29 mouse cellular contexts compared by ENCODE assay signal in genomic region chr13:41897481-41898317, GRCm38 (mm10). TPM values are rescaled to one million over a fixed set of nuclear protein-coding genes. Genes with fewer than 3 reads are reported as not detected.
DNase-seq lines count a peak whose midpoint lies in the region; ATAC-seq lines count a peak whose summit lies in the region.
"Had no signal": no experiment of that assay in that cellular context is flagged by ENCODE, and none has a peak within 500 bp of the region (broad histone marks: within the 10 kb centered on the region; RNA-seq: fewer than 3 reads in every experiment).

No protein-coding gene starts in this region.

- ATAC-seq in monocyte, adult 5-6 weeks (replicated peaks; ENCODE audit: insufficient number of reproducible peaks, low FRiP score, low TSS enrichment, poor library complexity, severe bottlenecking) = 0 out of 2 replicates have a peak, but pooled peaks have one; percentile 13
- ATAC-seq: activated CD4-positive, CD25-positive, alpha-beta regulatory T cell, adult 4 months; forebrain, embryonic 14.5 days; forebrain, embryonic 16.5 days; Patski had no signal

- H3K27me3 ChIP-seq in heart, embryonic 10.5 days (ENCODE audit: insufficient read depth, poor library complexity, severe bottlenecking) = no peaks in the 10 kb centered on the region
- no peaks in the 10 kb centered on the region for H3K27me3 ChIP-seq in splenic B cell, adult 2 months (ENCODE audit: control insufficient read depth, insufficient read depth, low read length, poor library complexity, severe bottlenecking)
- H3K27me3 ChIP-seq: embryonic facial prominence, embryonic 13.5 days; embryonic facial prominence, embryonic 15.5 days; forebrain, embryonic 12.5 days had no signal

- no peaks in the 10 kb centered on the region for H3K9me3 ChIP-seq in heart, embryonic 10.5 days
- H3K9me3 ChIP-seq: embryonic facial prominence, embryonic 13.5 days; embryonic facial prominence, embryonic 15.5 days; forebrain, embryonic 10.5 days; forebrain, embryonic 12.5 days; G1E had no signal

- peak; percentile 45 for DNase-seq in heart, adult 11 months
- DNase-seq in heart, embryonic 10.5 days (ENCODE audit: low spot score) = no peak
- peak; percentile 23 to 33 for DNase-seq in B cell, adult 2 months
- peak; percentile 72 for DNase-seq in splenic B cell, adult 2 months (ENCODE audit: low read depth, low spot score)
- DNase-seq in gastrocnemius, adult 18-20 months (ENCODE audit: low spot score) = no peak
- DNase-seq in kidney, postnatal 4 days = no peak
- DNase-seq in lung, postnatal 25 days (ENCODE audit: low spot score) = no peak
- DNase-seq: adrenal gland, adult 8-10 months; adrenal gland, postnatal 14 days; cerebellum, adult 11 months; cerebellum, adult 18-20 months; cerebellum, adult 8-10 months; cerebellum, adult 9-11 months; cerebellum, postnatal 14 days; cerebellum, postnatal 36 days; embryo, embryonic 11 days had no signal

- H3K4me3 ChIP-seq in heart, embryonic 10.5 days = no peak overlapping the region
- H3K4me3 ChIP-seq: embryonic facial prominence, embryonic 13.5 days; embryonic facial prominence, embryonic 15.5 days; erythroblast, embryonic 14.5 days; forebrain, embryonic 10.5 days; forebrain, embryonic 12.5 days had no signal

- no peaks in the 10 kb centered on the region for H3K36me3 ChIP-seq in heart, embryonic 10.5 days
- no peaks in the 10 kb centered on the region for H3K36me3 ChIP-seq in splenic B cell, adult 2 months (ENCODE audit: control insufficient read depth, insufficient read depth, low read length, poor library complexity, severe bottlenecking)
- H3K36me3 ChIP-seq: embryonic facial prominence, embryonic 13.5 days; embryonic facial prominence, embryonic 15.5 days; forebrain, embryonic 10.5 days; forebrain, embryonic 12.5 days; G1E had no signal

- H3K4me1 ChIP-seq in heart, embryonic 10.5 days = no peaks in the 10 kb centered on the region
- H3K4me1 ChIP-seq: embryonic facial prominence, embryonic 13.5 days; embryonic facial prominence, embryonic 15.5 days; forebrain, embryonic 10.5 days; forebrain, embryonic 12.5 days had no signal

- no peak overlapping the region for H3K27ac ChIP-seq in heart, embryonic 10.5 days
- H3K27ac ChIP-seq: embryonic facial prominence, embryonic 13.5 days; embryonic facial prominence, embryonic 15.5 days; forebrain, embryonic 10.5 days; forebrain, embryonic 12.5 days had no signal

- WGBS in heart, embryonic 10.5 days = 80% methylated on average over 8 of the region's 8 CpGs

RNA-seq across cellular contexts. Expression of gene Adtrp, which starts 50.2 kb away (rescaled TPM):
- polyA plus RNA-seq in heart, embryonic 10.5 days (2016; fragmentation: Nextera tagmentation; extraction: Ambion mirVana) = 0.17 and 0.60 TPM in 2 replicates
- total RNA-seq in monocyte, adult 5-6 weeks (2017) = 0.49 to 7.5 TPM in 2 of 3 replicates, not detected in the other
- total RNA-seq in gastrocnemius, adult 18-20 months (2021) = under 1 TPM; 0.50 to 0.64 TPM
- total RNA-seq: common myeloid progenitor, adult 5-6 weeks; G1E had no signal
- polyA plus RNA-seq: C2C12; erythroblast, embryonic 14.5 days; forebrain, embryonic 10.5 days; forebrain, embryonic 14.5 days; forebrain, embryonic 16.5 days; G1E; Patski had no signal

Comparison
In these comparisons a context has a peak if more than half of its experiments do, and no peak if none do; other contexts are left out.
1. DNase-seq: peak in heart, adult 11 months (single experiment), B cell, adult 2 months (2 of 2) and splenic B cell, adult 2 months (single experiment); none in heart, embryonic 10.5 days (single experiment), gastrocnemius, adult 18-20 months (single experiment), kidney, postnatal 4 days (0 of 2) and lung, postnatal 25 days (single experiment).